Mouse (Mus musculus): ENCODE data around the gene Wwox.

- TF ChIP-seq CTCF (IDR thresholded peaks at IDR 0.05; ENCODE audit: extremely low read depth, insufficient read depth, low read length): no peak
- TF ChIP-seq POLR2A (IDR thresholded peaks at IDR 0.05; ENCODE audit: extremely low read depth, insufficient read depth, low read length): no peak
Measured at GRCm38 (mm10) chr8:115312371-115312770, 872.9 kb downstream of the Wwox start.
